Mouse (Mus musculus): ENCODE measurements around the gene Slc25a3.

DNA sequence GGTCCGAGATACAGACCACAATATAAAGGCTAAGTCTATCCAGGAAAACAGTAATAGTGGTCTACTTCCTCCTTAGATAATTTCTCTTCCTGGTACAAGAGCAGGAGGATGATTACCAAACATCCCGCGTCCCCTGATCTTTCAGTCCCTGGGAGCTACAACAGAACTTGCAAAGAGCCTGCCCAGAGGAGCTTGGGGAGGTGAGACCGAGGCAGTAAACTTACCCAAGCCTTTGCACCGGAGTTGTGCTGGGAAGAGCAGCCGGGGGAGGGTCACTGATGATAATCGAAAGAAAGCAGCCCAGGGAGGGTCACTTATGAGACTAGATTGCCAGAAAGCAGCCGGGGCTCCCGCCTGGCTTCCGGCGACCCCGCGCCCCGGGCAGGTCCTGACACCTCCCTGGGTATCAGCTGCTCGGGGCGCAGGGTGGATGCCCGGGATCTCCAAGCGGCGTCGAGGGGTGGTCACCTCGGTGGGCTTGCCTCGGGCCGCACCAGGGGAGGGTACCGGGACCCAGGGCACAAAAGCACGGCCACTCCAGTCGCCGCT, 41.8 kb downstream of the Slc25a3 start:
- TF ChIP-seq CTCF (IDR thresholded peaks at IDR 0.05; ENCODE audit: borderline replicate concordance, control insufficient read depth, extremely low read depth, insufficient read depth, low read length, poor library complexity) (no peak; the same call in 1 of the 2 replicates), POLR2A (IDR thresholded peaks at IDR 0.05; ENCODE audit: control insufficient read depth, extremely low read depth, insufficient read depth, low read length, poor library complexity) (no peak)

Measured in thymus, adult 2 months (tissue).